Mouse (Mus musculus): ENCODE results near the gene Fam189b. TPM values are rescaled to one million over a fixed set of nuclear protein-coding genes. Genes with fewer than 3 reads are reported as not detected.

Gene Fam189b
- polyA plus RNA-seq, 1 experiment, result 27.4 TPM

GRCm38 (mm10) chr3:89195979-89196877 lies 13.3 kb downstream of the Fam189b start:
- Histone ChIP-seq H3K36me3 (ENCODE audit: control insufficient read depth, insufficient read depth) (no peaks in the 10 kb centered on the region), H3K79me2 (ENCODE audit: control insufficient read depth, insufficient read depth) (no peaks in the 10 kb centered on the region), H3ac (ENCODE audit: control insufficient read depth, insufficient read length, low read depth) (peak overlapping the region; percentile 83), H3K4me3 (ENCODE audit: insufficient read depth, poor library complexity, severe bottlenecking) (peak overlapping the region; percentile 29), H3K79me3 (ENCODE audit: low read depth) (no peaks in the 10 kb centered on the region), H3K27me3 (ENCODE audit: control insufficient read depth, insufficient read depth, insufficient read length) (no peaks in the 10 kb centered on the region)
- peak; percentile 36 for TF ChIP-seq MAX (IDR thresholded peaks at IDR 0.05)
- TF ChIP-seq FOSL1 (IDR thresholded peaks at IDR 0.05; ENCODE audit: insufficient read depth, low read length, poor library complexity, severe bottlenecking), result no peak
- TF ChIP-seq CTCF (IDR thresholded peaks at IDR 0.05; ENCODE audit: control insufficient read depth, insufficient read depth, insufficient read length), result peak; percentile 25

GRCm38 (mm10) chr3:89199839-89200238 lies 16.9 kb downstream of the Fam189b start:
- H3K79me3 ChIP-seq (ENCODE audit: low read depth), result no peaks in the 10 kb centered on the region
- H3K36me3 ChIP-seq (ENCODE audit: control insufficient read depth, insufficient read depth), result peaks cover 6% of the 10 kb centered on the region
- H3ac ChIP-seq (ENCODE audit: control insufficient read depth, insufficient read length, low read depth), result no peak overlapping the region
- TF ChIP-seq MYOD1 (IDR thresholded peaks at IDR 0.05; ENCODE audit: control insufficient read depth, insufficient read length, low read depth) (no peak), MYOG (IDR thresholded peaks at IDR 0.05; ENCODE audit: control insufficient read depth, extremely low read depth, insufficient read length) (no peak), CEBPB (IDR thresholded peaks at IDR 0.05; ENCODE audit: low read depth) (no peak), CTCF (IDR thresholded peaks at IDR 0.05; ENCODE audit: control insufficient read depth, insufficient read depth, insufficient read length) (no peak), FOSL1 (IDR thresholded peaks at IDR 0.05; ENCODE audit: insufficient read depth, low read length, poor library complexity, severe bottlenecking) (no peak), USF1 (IDR thresholded peaks at IDR 0.05; ENCODE audit: low read depth) (no peak), MAX (IDR thresholded peaks at IDR 0.05) (no peak)
- H3K4me3 ChIP-seq (ENCODE audit: insufficient read depth, poor library complexity, severe bottlenecking), result no peak overlapping the region
- peaks cover 6% of the 10 kb centered on the region for H3K79me2 ChIP-seq (ENCODE audit: control insufficient read depth, insufficient read depth)
- H3K27me3 ChIP-seq (ENCODE audit: control insufficient read depth, insufficient read depth, insufficient read length), result no peaks in the 10 kb centered on the region

- H3K36me3 ChIP-seq (ENCODE audit: control insufficient read depth, insufficient read depth), result peaks cover 20% of the 10 kb centered on the region
- H3K79me3 ChIP-seq (ENCODE audit: low read depth), result no peaks in the 10 kb centered on the region
- no peaks in the 10 kb centered on the region for H3K27me3 ChIP-seq (ENCODE audit: control insufficient read depth, insufficient read depth, insufficient read length)
- TF ChIP-seq FOSL1 (IDR thresholded peaks at IDR 0.05; ENCODE audit: insufficient read depth, low read length, poor library complexity, severe bottlenecking), result no peak
- TF ChIP-seq MAX (IDR thresholded peaks at IDR 0.05), result peak; percentile 39
- no peak for TF ChIP-seq MYOD1 (IDR thresholded peaks at IDR 0.05; ENCODE audit: control insufficient read depth, insufficient read length, low read depth)
- TF ChIP-seq USF1 (IDR thresholded peaks at IDR 0.05; ENCODE audit: low read depth), result peak; percentile 100
- TF ChIP-seq CEBPB (IDR thresholded peaks at IDR 0.05; ENCODE audit: low read depth), result peak; percentile 70
- no peak for TF ChIP-seq CTCF (IDR thresholded peaks at IDR 0.05; ENCODE audit: control insufficient read depth, insufficient read depth, insufficient read length)
- TF ChIP-seq MYOG (IDR thresholded peaks at IDR 0.05; ENCODE audit: control insufficient read depth, extremely low read depth, insufficient read length), result no peak
- peak within 1 kb of the TSS; percentile 62 for H3ac ChIP-seq (ENCODE audit: control insufficient read depth, insufficient read length, low read depth)
- peak within 1 kb of the TSS; percentile 52 for H3K4me3 ChIP-seq (ENCODE audit: insufficient read depth, poor library complexity, severe bottlenecking)
- H3K79me2 ChIP-seq (ENCODE audit: control insufficient read depth, insufficient read depth), result peaks cover 6% of the 10 kb centered on the region
Measured at GRCm38 (mm10) chr3:89202253-89203141, 19.6 kb downstream of the Fam189b start, which contains the start of gene Gba. Gba (plus strand) TSS chr3:89202928.

- Histone ChIP-seq H3K79me2 (ENCODE audit: control insufficient read depth, insufficient read depth) (peaks cover 6% of the 10 kb centered on the region), H3ac (ENCODE audit: control insufficient read depth, insufficient read length, low read depth) (peak overlapping the region; percentile 62), H3K27me3 (ENCODE audit: control insufficient read depth, insufficient read depth, insufficient read length) (no peaks in the 10 kb centered on the region), H3K79me3 (ENCODE audit: low read depth) (no peaks in the 10 kb centered on the region), H3K4me3 (ENCODE audit: insufficient read depth, poor library complexity, severe bottlenecking) (peak overlapping the region; percentile 52), H3K36me3 (ENCODE audit: control insufficient read depth, insufficient read depth) (peaks cover 26% of the 10 kb centered on the region)
- no peak for TF ChIP-seq MYOG (IDR thresholded peaks at IDR 0.05; ENCODE audit: control insufficient read depth, extremely low read depth, insufficient read length)
Measured at GRCm38 (mm10) chr3:89203142-89203514, 20.2 kb downstream of the Fam189b start.

- Histone ChIP-seq H3ac (ENCODE audit: control insufficient read depth, insufficient read length, low read depth) (no peak overlapping the region), H3K27me3 (ENCODE audit: control insufficient read depth, insufficient read depth, insufficient read length) (no peaks in the 10 kb centered on the region), H3K4me3 (ENCODE audit: insufficient read depth, poor library complexity, severe bottlenecking) (no peak overlapping the region), H3K36me3 (ENCODE audit: control insufficient read depth, insufficient read depth) (peaks cover 47% of the 10 kb centered on the region), H3K79me2 (ENCODE audit: control insufficient read depth, insufficient read depth) (peaks cover 10% of the 10 kb centered on the region), H3K79me3 (ENCODE audit: low read depth) (no peaks in the 10 kb centered on the region)
- TF ChIP-seq CEBPB (IDR thresholded peaks at IDR 0.05; ENCODE audit: low read depth) (no peak), CTCF (IDR thresholded peaks at IDR 0.05; ENCODE audit: control insufficient read depth, insufficient read depth, insufficient read length) (no peak), MYOG (IDR thresholded peaks at IDR 0.05; ENCODE audit: control insufficient read depth, extremely low read depth, insufficient read length) (no peak), MYOD1 (IDR thresholded peaks at IDR 0.05; ENCODE audit: control insufficient read depth, insufficient read length, low read depth) (no peak), USF1 (IDR thresholded peaks at IDR 0.05; ENCODE audit: low read depth) (no peak), MAX (IDR thresholded peaks at IDR 0.05) (no peak), FOSL1 (IDR thresholded peaks at IDR 0.05; ENCODE audit: insufficient read depth, low read length, poor library complexity, severe bottlenecking) (no peak)
Measured at GRCm38 (mm10) chr3:89206079-89206478, 23.1 kb downstream of the Fam189b start.
